Mouse (Mus musculus): Measurements from ENCODE around the gene Abtb2.
"Not testable (repeated sequence)": the region's sequence is repeated elsewhere in the genome, so short reads cannot be mapped to it uniquely, and the experiment has no call there.

The Abtb2 gene

GRCm38 (mm10) chr2:103565732-103566422, at the start of gene Abtb2:
Abtb2 (plus strand) TSS chr2:103566310.
- DNase-seq = peak; percentile 92

GRCm38 (mm10) chr2:103516472-103516871, 49.6 kb upstream of the Abtb2 start:
- no peak for DNase-seq

GRCm38 (mm10) chr2:103525596-103525995, 40.5 kb upstream of the Abtb2 start:
- DNase-seq = no peak

- DNase-seq = peak; percentile 91
Observed at GRCm38 (mm10) chr2:103547132-103547531, 19.0 kb upstream of the Abtb2 start.

GRCm38 (mm10) chr2:103550301-103550700, 15.8 kb upstream of the Abtb2 start:
- not testable (repeated sequence) for DNase-seq

GRCm38 (mm10) chr2:103554041-103554440, 12.1 kb upstream of the Abtb2 start:
- no peak for DNase-seq

GRCm38 (mm10) chr2:103556125-103556877, 9.8 kb upstream of the Abtb2 start:
- DNase-seq = peak; percentile 63

- DNase-seq = no peak
Observed at GRCm38 (mm10) chr2:103560955-103561354, 5.2 kb upstream of the Abtb2 start.

GRCm38 (mm10) chr2:103564427-103565023, 1.6 kb upstream of the Abtb2 start:
- DNase-seq = no peak

- DNase-seq = peak; percentile 71
Observed at GRCm38 (mm10) chr2:103565171-103565591, 929 bp upstream of the Abtb2 start.

- peak; percentile 75 for DNase-seq
Observed at GRCm38 (mm10) chr2:103566423-103566712, 258 bp downstream of the Abtb2 start.

- DNase-seq = peak; percentile 77
Observed at GRCm38 (mm10) chr2:103566713-103567521, 807 bp downstream of the Abtb2 start.

GRCm38 (mm10) chr2:103568161-103568560, 2.1 kb downstream of the Abtb2 start:
- DNase-seq = peak; percentile 73

GRCm38 (mm10) chr2:103569716-103570115, 3.6 kb downstream of the Abtb2 start:
- no peak for DNase-seq

GRCm38 (mm10) chr2:103572354-103572753, 6.2 kb downstream of the Abtb2 start:
- no peak for DNase-seq

GRCm38 (mm10) chr2:103576371-103576770, 10.3 kb downstream of the Abtb2 start:
- DNase-seq = no peak

- no peak for DNase-seq
Observed at GRCm38 (mm10) chr2:103577752-103578662, 11.9 kb downstream of the Abtb2 start.

- no peak for DNase-seq
Observed at GRCm38 (mm10) chr2:103578663-103579213, 12.6 kb downstream of the Abtb2 start.

GRCm38 (mm10) chr2:103580756-103581155, 14.6 kb downstream of the Abtb2 start:
- DNase-seq = no peak

- no peak for DNase-seq
Observed at GRCm38 (mm10) chr2:103581369-103581897, 15.3 kb downstream of the Abtb2 start.

- no peak for DNase-seq
Observed at GRCm38 (mm10) chr2:103583316-103583715, 17.2 kb downstream of the Abtb2 start.
